Mouse (Mus musculus): ENCODE data around the gene Olfr1338. TPM values are rescaled to one million over a fixed set of nuclear protein-coding genes. Genes with fewer than 3 reads are reported as not detected.
"Not testable (repeated sequence)": the region's sequence is repeated elsewhere in the genome, so short reads cannot be mapped to it uniquely, and the experiment has no call there.

Gene Olfr1338
- not detected in 2 replicates for polyA plus RNA-seq (2016; fragmentation: Nextera tagmentation; extraction: Ambion mirVana)

GRCm38 (mm10) chr4:118758637-118759036 is at the start of gene Olfr1338:
Gene Olfr1338 (minus strand): TSS chr4:118758737.
- no peaks in the 10 kb centered on the region for H3K4me1 ChIP-seq
- no peaks in the 10 kb centered on the region for H3K36me3 ChIP-seq (replicated peaks)
- no peak within 1 kb of the TSS for H3K27ac ChIP-seq
- no peaks in the 10 kb centered on the region for H3K27me3 ChIP-seq
- H3K4me3 ChIP-seq (replicated peaks): no peak within 1 kb of the TSS
- H3K9ac ChIP-seq: no peak within 1 kb of the TSS
- WGBS: 81% methylated on average over 1 of the region's 1 CpGs
- no peak within 1 kb of the TSS for H3K4me2 ChIP-seq
- no peaks in the 10 kb centered on the region for H3K9me3 ChIP-seq
- ATAC-seq (ENCODE audit: low FRiP score): no peak

GRCm38 (mm10) chr4:118792796-118793195 is 34.3 kb upstream of the Olfr1338 start:
- H3K9ac ChIP-seq; H3K4me2 ChIP-seq; H3K27ac ChIP-seq; ATAC-seq (ENCODE audit: low FRiP score); H3K4me3 ChIP-seq (replicated peaks); H3K36me3 ChIP-seq (replicated peaks); H3K9me3 ChIP-seq; H3K27me3 ChIP-seq; H3K4me1 ChIP-seq: not testable (repeated sequence)

- no peak within 1 kb of the TSS for H3K4me3 ChIP-seq (replicated peaks)
- 79% methylated on average over 2 of the region's 2 CpGs for WGBS
- no peak within 1 kb of the TSS for H3K4me2 ChIP-seq
- no peaks in the 10 kb centered on the region for H3K27me3 ChIP-seq
- ATAC-seq (ENCODE audit: low FRiP score): no peak
- no peak within 1 kb of the TSS for H3K9ac ChIP-seq
- H3K9me3 ChIP-seq: no peaks in the 10 kb centered on the region
- H3K4me1 ChIP-seq: no peaks in the 10 kb centered on the region
- no peaks in the 10 kb centered on the region for H3K36me3 ChIP-seq (replicated peaks)
- no peak within 1 kb of the TSS for H3K27ac ChIP-seq
These were observed 23.9 kb upstream of the Olfr1338 start, which contains the start of gene Olfr1337 for GRCm38 (mm10) chr4:118782486-118782885. Gene Olfr1337 (minus strand): TSS chr4:118782586.

- peaks cover 5% of the 10 kb centered on the region; the same call in 1 of the 2 replicates for H3K9me3 ChIP-seq
- 3% methylated on average over 16 of the region's 16 CpGs for WGBS
- no peak overlapping the region for H3K4me3 ChIP-seq (replicated peaks)
- peak overlapping the region; percentile 29 for H3K4me2 ChIP-seq
- H3K36me3 ChIP-seq (replicated peaks): no peaks in the 10 kb centered on the region
- no peak for ATAC-seq (ENCODE audit: low FRiP score)
- H3K9ac ChIP-seq: no peak overlapping the region
- H3K27me3 ChIP-seq: peaks cover 27% of the 10 kb centered on the region
- H3K4me1 ChIP-seq: peaks cover 12% of the 10 kb centered on the region; the same call in 1 of the 2 replicates
- no peak overlapping the region for H3K27ac ChIP-seq
These were observed 16.7 kb downstream of the Olfr1338 start for GRCm38 (mm10) chr4:118741881-118742280.

- Histone ChIP-seq H3K27ac (no peak overlapping the region), H3K4me2 (peak overlapping the region; percentile 29), H3K4me3 (replicated peaks) (no peak overlapping the region), H3K4me1 (peaks cover 12% of the 10 kb centered on the region; the same call in 1 of the 2 replicates), H3K27me3 (peaks cover 27% of the 10 kb centered on the region), H3K36me3 (replicated peaks) (no peaks in the 10 kb centered on the region), H3K9me3 (peaks cover 1% of the 10 kb centered on the region; the same call in 1 of the 2 replicates), H3K9ac (no peak overlapping the region)
- ATAC-seq (ENCODE audit: low FRiP score): no peak
- 4% methylated on average over 11 of the region's 11 CpGs for WGBS
These were observed 17.4 kb downstream of the Olfr1338 start for GRCm38 (mm10) chr4:118740988-118741698.

- no peak overlapping the region for H3K27ac ChIP-seq
- H3K9ac ChIP-seq: no peak overlapping the region
- WGBS: 54% methylated on average over 3 of the region's 3 CpGs
- peaks cover 12% of the 10 kb centered on the region; the same call in 1 of the 2 replicates for H3K4me1 ChIP-seq
- no peak overlapping the region for H3K4me3 ChIP-seq (replicated peaks)
- no peak overlapping the region for H3K4me2 ChIP-seq
- no peaks in the 10 kb centered on the region for H3K9me3 ChIP-seq
- ATAC-seq (ENCODE audit: low FRiP score): no peak
- H3K36me3 ChIP-seq (replicated peaks): no peaks in the 10 kb centered on the region
- H3K27me3 ChIP-seq: peaks cover 27% of the 10 kb centered on the region
These were observed 19.0 kb downstream of the Olfr1338 start for GRCm38 (mm10) chr4:118739574-118739973.

- WGBS: 100% methylated on average over 1 of the region's 1 CpGs
- H3K9ac ChIP-seq: no peak within 1 kb of the TSS
These were observed 26.7 kb downstream of the Olfr1338 start, which contains the start of gene Olfr1339 for GRCm38 (mm10) chr4:118731875-118732274. Gene Olfr1339 (plus strand): TSS chr4:118732175.

GRCm38 (mm10) chr4:118721742-118722483 is 36.6 kb downstream of the Olfr1338 start:
- 56% methylated on average over 10 of the region's 10 CpGs for WGBS
- H3K27me3 ChIP-seq: no peaks in the 10 kb centered on the region
- no peaks in the 10 kb centered on the region for H3K4me1 ChIP-seq
- H3K4me3 ChIP-seq (replicated peaks): no peak overlapping the region
- no peaks in the 10 kb centered on the region for H3K9me3 ChIP-seq
- no peak overlapping the region for H3K9ac ChIP-seq
- no peak overlapping the region for H3K27ac ChIP-seq
- no peak for ATAC-seq (ENCODE audit: low FRiP score)
- no peak overlapping the region for H3K4me2 ChIP-seq
- no peaks in the 10 kb centered on the region for H3K36me3 ChIP-seq (replicated peaks)

More at GRCm38 (mm10) chr4:118731875-118732274, 26.7 kb downstream of the Olfr1338 start, which contains the start of gene Olfr1339:
- ATAC-seq (ENCODE audit: low FRiP score): no peak
- H3K4me1 ChIP-seq: no peaks in the 10 kb centered on the region
- H3K9me3 ChIP-seq: no peaks in the 10 kb centered on the region
- H3K36me3 ChIP-seq (replicated peaks): no peaks in the 10 kb centered on the region
- no peak within 1 kb of the TSS for H3K4me2 ChIP-seq
- no peak within 1 kb of the TSS for H3K4me3 ChIP-seq (replicated peaks)
- no peak within 1 kb of the TSS for H3K27ac ChIP-seq
- H3K27me3 ChIP-seq: no peaks in the 10 kb centered on the region

- Histone ChIP-seq H3K4me1 (no peaks in the 10 kb centered on the region), H3K36me3 (replicated peaks) (no peaks in the 10 kb centered on the region), H3K4me3 (replicated peaks) (no peak within 1 kb of the TSS), H3K4me2 (no peak within 1 kb of the TSS), H3K27ac (no peak within 1 kb of the TSS), H3K9me3 (no peaks in the 10 kb centered on the region), H3K27me3 (no peaks in the 10 kb centered on the region), H3K9ac (no peak within 1 kb of the TSS)
- ATAC-seq (ENCODE audit: low FRiP score): no peak
These were observed 38.7 kb downstream of the Olfr1338 start, which contains the start of gene Olfr1340 for GRCm38 (mm10) chr4:118719838-118720237. Gene Olfr1340 (plus strand): TSS chr4:118720138.

GRCm38 (mm10) chr4:118711656-118712055 is 46.9 kb downstream of the Olfr1338 start:
- Histone ChIP-seq H3K27me3 (no peaks in the 10 kb centered on the region), H3K9me3 (no peaks in the 10 kb centered on the region), H3K4me1 (no peaks in the 10 kb centered on the region), H3K27ac (no peak overlapping the region), H3K9ac (no peak overlapping the region), H3K36me3 (replicated peaks) (no peaks in the 10 kb centered on the region), H3K4me3 (replicated peaks) (no peak overlapping the region), H3K4me2 (no peak overlapping the region)
- ATAC-seq (ENCODE audit: low FRiP score): no peak
- 11% methylated on average over 1 of the region's 1 CpGs for WGBS

GRCm38 (mm10) chr4:118708086-118708485 is 50.5 kb downstream of the Olfr1338 start:
- no peaks in the 10 kb centered on the region for H3K36me3 ChIP-seq (replicated peaks)
- no peak overlapping the region for H3K27ac ChIP-seq
- no peak overlapping the region for H3K9ac ChIP-seq
- H3K9me3 ChIP-seq: no peaks in the 10 kb centered on the region
- 83% methylated on average over 5 of the region's 5 CpGs for WGBS
- H3K4me3 ChIP-seq (replicated peaks): no peak overlapping the region
- ATAC-seq (ENCODE audit: low FRiP score): no peak
- H3K4me1 ChIP-seq: no peaks in the 10 kb centered on the region
- no peak overlapping the region for H3K4me2 ChIP-seq
- no peaks in the 10 kb centered on the region for H3K27me3 ChIP-seq

- H3K9ac ChIP-seq: no peak within 1 kb of the TSS
- ATAC-seq (ENCODE audit: low FRiP score): no peak
- no peak within 1 kb of the TSS for H3K27ac ChIP-seq
- H3K27me3 ChIP-seq: no peaks in the 10 kb centered on the region
- WGBS: 84% methylated on average over 3 of the region's 3 CpGs
- H3K9me3 ChIP-seq: no peaks in the 10 kb centered on the region
- H3K4me2 ChIP-seq: no peak within 1 kb of the TSS
- no peaks in the 10 kb centered on the region for H3K36me3 ChIP-seq (replicated peaks)
- H3K4me1 ChIP-seq: no peaks in the 10 kb centered on the region
- H3K4me3 ChIP-seq (replicated peaks): no peak within 1 kb of the TSS
These were observed 55.3 kb downstream of the Olfr1338 start, which contains the start of gene Olfr1341 for GRCm38 (mm10) chr4:118703223-118703622. Gene Olfr1341 (plus strand): TSS chr4:118703523.

All from forebrain, embryonic 12.5 days (tissue).